Mouse (Mus musculus): ENCODE measurements at regions not wholly inside any gene's neighbourhood (a gene's known extent, or its start where the extent isn't known, plus 50 kb on each side); places are given as distances from the start of the nearest gene placed in this dataset.

DNA sequence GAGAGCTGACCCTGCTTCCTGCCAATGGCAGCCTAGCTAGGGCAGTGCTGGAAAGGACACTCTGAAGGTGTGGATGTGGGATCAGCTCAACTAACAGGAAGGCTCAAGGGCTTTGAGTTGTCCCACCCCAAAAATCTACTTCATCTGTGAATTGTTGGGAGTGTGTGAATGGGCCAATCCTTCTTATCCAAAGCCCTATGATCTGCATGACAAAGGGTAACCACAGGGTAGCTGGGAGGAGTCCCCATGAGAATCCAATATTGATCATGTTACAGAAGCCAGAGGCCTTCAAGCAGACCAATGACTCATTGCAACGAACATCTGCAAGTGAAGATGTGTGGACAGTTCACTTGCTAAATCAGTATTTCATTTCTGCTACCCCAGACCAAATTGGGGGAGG is 51.1 kb upstream of the Adra1b start:
- no peak overlapping the region for H3K4me2 ChIP-seq (ENCODE audit: low read depth, low read length)
- WGBS, result 89% methylated on average over 1 of the region's 1 CpGs
- H3K9me3 ChIP-seq (ENCODE audit: control insufficient read depth, low read length), result no peaks in the 10 kb centered on the region
- no peak for ATAC-seq (ENCODE audit: low read depth)
- H3K27me3 ChIP-seq (ENCODE audit: control insufficient read depth, insufficient read depth, low read length), result no peaks in the 10 kb centered on the region
- no peaks in the 10 kb centered on the region for H3K4me1 ChIP-seq (ENCODE audit: control insufficient read depth, insufficient read depth, low read length)
- H3K27ac ChIP-seq (ENCODE audit: low read depth, low read length), result no peak overlapping the region
- H3K9ac ChIP-seq (replicated peaks; ENCODE audit: low read depth, low read length), result no peak overlapping the region
- H3K36me3 ChIP-seq (ENCODE audit: control insufficient read depth, insufficient read depth, low read length), result no peaks in the 10 kb centered on the region
- H3K4me3 ChIP-seq (ENCODE audit: low read depth, low read length), result no peak overlapping the region

DNA sequence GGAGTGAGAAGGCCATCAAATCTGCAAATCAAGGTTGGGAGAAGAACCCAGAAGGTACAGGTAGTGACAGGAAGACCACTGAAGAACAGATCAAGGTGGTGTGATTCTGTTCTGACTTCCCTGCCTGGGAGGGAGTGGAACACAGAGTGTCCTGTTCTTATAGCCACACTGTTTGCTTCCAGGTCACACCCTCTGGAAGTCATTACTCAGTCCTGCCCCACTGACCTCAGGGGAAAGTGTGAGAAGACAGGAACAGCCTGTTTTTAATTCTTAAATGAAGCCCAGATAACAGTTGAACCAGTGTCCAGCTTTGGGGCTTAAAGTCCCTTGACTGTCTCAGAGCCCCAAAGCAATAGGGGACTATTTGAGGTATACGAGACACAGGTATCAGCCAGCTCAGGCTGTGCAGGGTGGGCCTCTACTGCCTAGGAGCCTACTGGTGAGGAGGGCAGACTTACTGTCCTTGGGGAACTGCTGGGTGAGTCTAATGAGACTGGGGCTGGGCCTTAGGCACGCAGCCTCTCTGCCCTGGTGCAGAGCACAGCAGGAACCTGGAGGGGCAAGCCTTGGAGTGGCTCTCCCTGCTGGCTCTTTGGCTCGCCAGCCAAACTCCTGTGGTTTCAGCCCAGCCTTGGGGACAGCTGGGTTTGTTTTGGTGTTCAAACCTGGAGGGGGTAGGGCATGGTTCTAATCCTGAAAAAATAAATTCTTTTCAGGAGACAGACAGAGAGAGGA is 57.4 kb upstream of the Adra1b start:
- Histone ChIP-seq H3K27ac (ENCODE audit: low read depth, low read length) (no peak overlapping the region), H3K4me2 (ENCODE audit: low read depth, low read length) (no peak overlapping the region), H3K36me3 (ENCODE audit: control insufficient read depth, insufficient read depth, low read length) (no peaks in the 10 kb centered on the region), H3K4me1 (ENCODE audit: control insufficient read depth, insufficient read depth, low read length) (no peaks in the 10 kb centered on the region), H3K27me3 (ENCODE audit: control insufficient read depth, insufficient read depth, low read length) (no peaks in the 10 kb centered on the region), H3K4me3 (ENCODE audit: low read depth, low read length) (no peak overlapping the region), H3K9ac (replicated peaks; ENCODE audit: low read depth, low read length) (no peak overlapping the region), H3K9me3 (ENCODE audit: control insufficient read depth, low read length) (no peaks in the 10 kb centered on the region)
- no peak for ATAC-seq (ENCODE audit: low read depth)
- WGBS, result 44% methylated on average over 3 of the region's 3 CpGs

DNA sequence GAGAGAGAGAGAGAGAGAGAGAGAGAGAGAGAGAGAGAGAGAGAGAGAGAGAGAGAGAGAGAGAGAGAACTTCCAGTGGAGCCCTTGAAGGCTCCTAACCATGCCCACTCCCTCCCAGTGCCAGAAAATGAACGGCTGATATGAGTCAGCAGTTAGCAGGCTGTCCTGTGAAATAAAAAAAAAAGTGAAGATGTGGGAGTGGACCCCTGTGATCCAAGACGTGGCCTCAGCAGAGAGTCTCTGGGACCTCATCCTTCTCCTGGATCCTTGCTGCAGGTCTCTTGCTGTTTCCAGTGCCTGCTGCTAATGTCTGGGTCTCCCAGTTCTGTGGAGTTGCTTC is 57.9 kb upstream of the Adra1b start:
- 78% methylated on average over 2 of the region's 2 CpGs for WGBS
- ATAC-seq (ENCODE audit: low read depth), result no peak
- Histone ChIP-seq H3K27ac (ENCODE audit: low read depth, low read length) (no peak overlapping the region), H3K4me1 (ENCODE audit: control insufficient read depth, insufficient read depth, low read length) (no peaks in the 10 kb centered on the region), H3K9ac (replicated peaks; ENCODE audit: low read depth, low read length) (no peak overlapping the region), H3K4me3 (ENCODE audit: low read depth, low read length) (no peak overlapping the region), H3K4me2 (ENCODE audit: low read depth, low read length) (no peak overlapping the region), H3K36me3 (ENCODE audit: control insufficient read depth, insufficient read depth, low read length) (no peaks in the 10 kb centered on the region), H3K27me3 (ENCODE audit: control insufficient read depth, insufficient read depth, low read length) (no peaks in the 10 kb centered on the region), H3K9me3 (ENCODE audit: control insufficient read depth, low read length) (no peaks in the 10 kb centered on the region)

DNA sequence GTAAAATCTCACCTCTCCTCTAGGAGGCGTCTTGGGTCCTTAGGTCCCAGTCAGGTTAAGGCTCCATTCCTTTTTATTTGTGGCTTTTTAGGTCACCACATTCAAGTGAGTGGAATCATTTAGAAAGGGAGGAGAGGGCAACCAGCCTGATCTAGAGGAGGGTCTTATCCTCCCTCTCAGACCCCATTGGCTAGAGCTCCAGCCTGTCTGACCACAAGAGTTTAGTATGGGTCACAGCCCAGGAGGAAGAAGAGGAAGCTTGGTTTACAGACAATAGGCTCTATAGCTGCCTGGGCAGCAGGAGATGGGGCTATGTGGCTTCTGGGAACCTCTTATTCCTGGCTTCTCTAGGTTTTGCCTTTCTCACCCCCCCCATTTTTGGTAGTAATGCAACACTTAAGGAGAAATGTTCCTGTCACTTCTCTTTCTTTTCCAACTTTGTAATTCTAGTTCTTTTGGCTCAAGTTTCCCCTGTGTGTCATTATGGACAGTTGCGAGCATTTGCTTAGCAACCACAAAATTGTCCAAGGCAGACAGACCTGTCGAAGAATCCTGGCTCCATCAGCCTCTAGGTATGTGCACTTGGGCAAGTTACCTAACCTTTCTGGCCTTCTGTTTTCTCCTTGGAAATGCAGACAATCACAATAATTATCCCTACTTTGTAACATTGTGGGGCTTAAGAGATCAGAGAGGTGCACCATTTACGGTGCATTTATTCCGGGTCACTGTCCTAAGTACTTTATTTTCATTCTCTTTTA is 59.5 kb upstream of the Adra1b start:
- H3K27me3 ChIP-seq (ENCODE audit: control insufficient read depth, insufficient read depth, low read length), result no peaks in the 10 kb centered on the region
- H3K4me2 ChIP-seq (ENCODE audit: low read depth, low read length), result no peak overlapping the region
- H3K36me3 ChIP-seq (ENCODE audit: control insufficient read depth, insufficient read depth, low read length), result no peaks in the 10 kb centered on the region
- H3K4me1 ChIP-seq (ENCODE audit: control insufficient read depth, insufficient read depth, low read length), result no peaks in the 10 kb centered on the region
- H3K4me3 ChIP-seq (ENCODE audit: low read depth, low read length), result no peak overlapping the region
- WGBS, result 85% methylated on average over 5 of the region's 5 CpGs
- H3K27ac ChIP-seq (ENCODE audit: low read depth, low read length), result no peak overlapping the region
- H3K9me3 ChIP-seq (ENCODE audit: control insufficient read depth, low read length), result no peaks in the 10 kb centered on the region
- no peak overlapping the region for H3K9ac ChIP-seq (replicated peaks; ENCODE audit: low read depth, low read length)
- no peak for ATAC-seq (ENCODE audit: low read depth)

DNA sequence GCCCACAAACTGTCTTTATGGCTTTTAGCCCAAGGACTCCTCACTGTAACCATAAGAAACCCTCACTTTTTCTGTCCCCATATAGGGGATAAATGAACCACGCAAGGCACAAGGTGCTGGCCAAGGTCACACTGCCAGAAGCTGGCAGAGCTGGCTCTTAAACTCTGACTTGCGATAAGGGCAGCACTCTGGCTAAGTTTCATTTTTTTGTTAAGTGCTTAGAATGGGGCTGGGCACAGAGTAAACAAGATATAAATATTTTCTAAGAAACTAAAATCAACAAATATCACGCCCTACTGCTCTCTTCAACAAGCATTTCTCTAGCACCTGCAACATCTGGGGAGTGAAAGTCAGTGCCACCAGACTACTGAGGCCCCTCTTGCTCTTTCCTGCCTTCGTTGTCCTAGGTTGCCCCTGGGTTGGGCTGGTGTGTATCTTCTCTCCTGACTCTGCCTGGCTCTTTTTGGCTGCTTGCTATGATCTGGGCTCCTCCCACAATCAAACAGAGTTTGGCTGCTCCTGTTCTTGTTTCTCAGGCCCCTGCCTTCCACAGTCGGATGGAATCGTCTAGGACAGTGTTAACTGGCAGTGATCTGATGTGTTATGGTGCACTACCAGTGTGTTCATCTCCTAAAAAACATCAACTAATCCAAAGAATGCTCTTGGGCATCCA is 60.5 kb upstream of the Adra1b start:
- no peak overlapping the region for H3K4me3 ChIP-seq (ENCODE audit: low read depth, low read length)
- H3K4me1 ChIP-seq (ENCODE audit: control insufficient read depth, insufficient read depth, low read length), result no peaks in the 10 kb centered on the region
- no peak overlapping the region for H3K27ac ChIP-seq (ENCODE audit: low read depth, low read length)
- WGBS, result 91% methylated on average over 6 of the region's 6 CpGs
- H3K27me3 ChIP-seq (ENCODE audit: control insufficient read depth, insufficient read depth, low read length), result no peaks in the 10 kb centered on the region
- no peaks in the 10 kb centered on the region for H3K36me3 ChIP-seq (ENCODE audit: control insufficient read depth, insufficient read depth, low read length)
- H3K9ac ChIP-seq (replicated peaks; ENCODE audit: low read depth, low read length), result no peak overlapping the region
- ATAC-seq (ENCODE audit: low read depth), result no peak
- H3K4me2 ChIP-seq (ENCODE audit: low read depth, low read length), result no peak overlapping the region
- no peaks in the 10 kb centered on the region for H3K9me3 ChIP-seq (ENCODE audit: control insufficient read depth, low read length)

DNA sequence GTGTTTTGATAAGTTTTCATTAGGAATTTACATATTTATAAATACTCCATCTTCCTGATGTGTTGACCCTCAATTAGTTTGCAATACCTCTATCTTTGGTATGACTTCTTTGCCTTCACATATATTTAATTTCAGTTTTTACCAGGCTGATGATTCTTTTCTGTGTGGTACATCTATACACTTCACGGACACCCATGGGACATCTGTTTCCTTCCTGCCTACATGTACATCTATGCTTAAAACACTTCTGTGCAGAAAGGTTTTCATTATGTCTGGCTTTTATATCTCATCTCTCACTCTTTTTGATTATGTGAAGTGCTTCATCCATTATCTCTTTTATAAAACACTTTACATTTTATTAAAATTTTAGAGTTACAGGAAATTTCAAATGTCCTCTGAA is 66.8 kb upstream of the Adra1b start:
- H3K9ac ChIP-seq (replicated peaks; ENCODE audit: low read depth, low read length), result no peak overlapping the region
- no peaks in the 10 kb centered on the region for H3K27me3 ChIP-seq (ENCODE audit: control insufficient read depth, insufficient read depth, low read length)
- H3K4me2 ChIP-seq (ENCODE audit: low read depth, low read length), result no peak overlapping the region
- WGBS, result 97% methylated on average over 1 of the region's 1 CpGs
- ATAC-seq (ENCODE audit: low read depth), result no peak
- no peaks in the 10 kb centered on the region for H3K36me3 ChIP-seq (ENCODE audit: control insufficient read depth, insufficient read depth, low read length)
- H3K4me3 ChIP-seq (ENCODE audit: low read depth, low read length), result no peak overlapping the region
- no peak overlapping the region for H3K27ac ChIP-seq (ENCODE audit: low read depth, low read length)
- no peaks in the 10 kb centered on the region for H3K4me1 ChIP-seq (ENCODE audit: control insufficient read depth, insufficient read depth, low read length)
- H3K9me3 ChIP-seq (ENCODE audit: control insufficient read depth, low read length), result no peaks in the 10 kb centered on the region

DNA sequence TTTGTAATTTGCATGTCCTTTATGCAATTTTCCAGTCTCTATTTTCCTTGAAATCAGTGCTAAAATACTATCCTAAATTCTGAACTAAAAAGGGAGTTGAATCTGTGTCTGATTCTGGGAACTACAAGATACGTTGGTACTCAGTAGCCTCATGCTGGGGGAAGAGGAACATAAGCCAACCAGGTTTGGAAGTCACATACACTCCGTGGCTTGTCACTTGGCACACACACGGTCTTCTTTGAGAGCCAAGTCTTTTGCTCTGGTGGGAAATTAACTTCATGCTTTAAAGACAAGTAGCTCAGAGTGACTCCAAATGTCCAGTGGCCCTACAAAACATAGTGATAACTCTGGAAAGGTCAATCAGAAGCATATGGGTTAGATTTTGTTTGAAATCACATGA is 70.9 kb upstream of the Adra1b start:
- 84% methylated on average over 3 of the region's 3 CpGs for WGBS
- H3K9me3 ChIP-seq (ENCODE audit: control insufficient read depth, low read length), result no peaks in the 10 kb centered on the region
- no peaks in the 10 kb centered on the region for H3K4me1 ChIP-seq (ENCODE audit: control insufficient read depth, insufficient read depth, low read length)
- H3K4me3 ChIP-seq (ENCODE audit: low read depth, low read length), result no peak overlapping the region
- H3K36me3 ChIP-seq (ENCODE audit: control insufficient read depth, insufficient read depth, low read length), result no peaks in the 10 kb centered on the region
- H3K27me3 ChIP-seq (ENCODE audit: control insufficient read depth, insufficient read depth, low read length), result no peaks in the 10 kb centered on the region
- no peak overlapping the region for H3K9ac ChIP-seq (replicated peaks; ENCODE audit: low read depth, low read length)
- no peak for ATAC-seq (ENCODE audit: low read depth)
- H3K27ac ChIP-seq (ENCODE audit: low read depth, low read length), result no peak overlapping the region
- H3K4me2 ChIP-seq (ENCODE audit: low read depth, low read length), result no peak overlapping the region

DNA sequence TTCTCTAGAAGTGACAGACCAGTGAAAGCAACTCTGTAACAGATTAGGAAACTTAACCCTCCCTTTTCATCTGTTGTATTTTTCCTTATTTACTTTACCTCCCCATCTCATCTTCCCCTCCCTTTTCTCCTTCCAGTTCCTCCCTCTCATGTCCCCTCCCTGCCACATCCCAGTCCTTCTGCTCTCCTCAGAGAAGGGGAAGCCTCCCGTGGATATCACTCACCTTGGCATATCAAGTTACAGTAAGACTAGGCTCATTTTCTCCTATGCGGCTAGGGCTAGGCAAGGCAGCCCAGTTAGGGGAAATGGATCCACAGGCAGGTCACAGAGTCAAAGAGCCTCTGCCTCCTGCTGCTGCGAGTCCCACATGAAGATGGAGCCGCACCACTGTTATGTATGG is 75.0 kb upstream of the Adra1b start:
- WGBS, result 72% methylated on average over 4 of the region's 4 CpGs
- no peak for ATAC-seq (ENCODE audit: low read depth)
- no peak overlapping the region for H3K4me3 ChIP-seq (ENCODE audit: low read depth, low read length)
- no peaks in the 10 kb centered on the region for H3K4me1 ChIP-seq (ENCODE audit: control insufficient read depth, insufficient read depth, low read length)
- H3K9ac ChIP-seq (replicated peaks; ENCODE audit: low read depth, low read length), result no peak overlapping the region
- H3K36me3 ChIP-seq (ENCODE audit: control insufficient read depth, insufficient read depth, low read length), result no peaks in the 10 kb centered on the region
- H3K4me2 ChIP-seq (ENCODE audit: low read depth, low read length), result no peak overlapping the region
- no peaks in the 10 kb centered on the region for H3K27me3 ChIP-seq (ENCODE audit: control insufficient read depth, insufficient read depth, low read length)
- H3K9me3 ChIP-seq (ENCODE audit: control insufficient read depth, low read length), result no peaks in the 10 kb centered on the region
- no peak overlapping the region for H3K27ac ChIP-seq (ENCODE audit: low read depth, low read length)

DNA sequence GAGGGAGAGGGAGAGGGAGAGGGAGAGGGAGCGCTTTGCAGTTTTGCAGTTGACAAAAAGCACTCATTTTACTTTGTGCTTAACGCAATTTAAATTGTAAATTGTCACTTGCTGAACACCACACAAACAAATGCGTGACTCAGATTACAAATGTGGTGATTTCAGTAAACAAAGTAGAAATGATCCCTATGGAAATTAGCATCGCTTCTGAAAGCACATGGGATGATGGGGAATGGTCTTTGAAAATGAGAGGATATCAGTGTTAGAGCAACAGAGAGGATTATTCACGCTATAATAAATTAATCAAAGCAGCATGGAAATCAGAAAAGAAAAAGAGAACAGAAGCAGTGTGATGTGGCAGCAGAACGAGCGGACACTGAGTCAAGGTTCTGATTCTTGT is 78.4 kb upstream of the Adra1b start:
- no peaks in the 10 kb centered on the region for H3K36me3 ChIP-seq (ENCODE audit: control insufficient read depth, insufficient read depth, low read length)
- WGBS, result 56% methylated on average over 7 of the region's 7 CpGs
- no peak for ATAC-seq (ENCODE audit: low read depth)

More for the DNA sequence above, 78.4 kb upstream of the Adra1b start:
- H3K4me3 ChIP-seq (ENCODE audit: low read depth, low read length), result no peak overlapping the region
- H3K9ac ChIP-seq (replicated peaks; ENCODE audit: low read depth, low read length), result no peak overlapping the region
- H3K4me2 ChIP-seq (ENCODE audit: low read depth, low read length), result no peak overlapping the region
- H3K9me3 ChIP-seq (ENCODE audit: control insufficient read depth, low read length), result no peaks in the 10 kb centered on the region
- no peak overlapping the region for H3K27ac ChIP-seq (ENCODE audit: low read depth, low read length)
- no peaks in the 10 kb centered on the region for H3K4me1 ChIP-seq (ENCODE audit: control insufficient read depth, insufficient read depth, low read length)
- no peaks in the 10 kb centered on the region for H3K27me3 ChIP-seq (ENCODE audit: control insufficient read depth, insufficient read depth, low read length)

Data from neural tube, embryonic 14.5 days (tissue).